Mouse (Mus musculus) G1E (cell line): ENCODE measurements around the gene Gm43738. TPM values are rescaled to one million over a fixed set of nuclear protein-coding genes. Genes with fewer than 3 reads are reported as not detected.
A peak's percentile ranks its signal among the peaks of the same experiment; 100 is the strongest.

Experiments used
- ATAC-seq: 2 replicates; pipeline ENCODE4 v1.8.0; 2016; ENCODE audit warnings: mild to moderate bottlenecking; ENCODE audit not compliant: insufficient number of reproducible peaks, poor library complexity, low FRiP score, severe bottlenecking; ENCODE audit errors: extremely low read depth
- DNase-seq: peaks from one replicate; pipeline ENCODE4 v3.0.0; 2012; ENCODE audit warnings: low spot score
- H3K27me3 ChIP-seq: 2 replicates; pipeline ENCODE4 v1.6.1; 2012; ENCODE audit warnings: mild to moderate bottlenecking, low read length, inconsistent platforms; ENCODE audit not compliant: insufficient read depth
- H3K36me3 ChIP-seq: replicated peaks from 2 replicates; pipeline ENCODE3; 2012; ENCODE audit warnings: mild to moderate bottlenecking, inconsistent platforms
- H3K4me1 ChIP-seq: 2 replicates; pipeline ENCODE4 v1.6.1; 2012; ENCODE audit warnings: low read depth, low read length, inconsistent platforms, mixed read lengths; ENCODE audit not compliant: insufficient read depth
- H3K4me3 ChIP-seq: 2 replicates; pipeline ENCODE4 v1.5.1; 2012; ENCODE audit warnings: low read depth, mild to moderate bottlenecking, inconsistent platforms, low read length, moderate library complexity, mixed read lengths
- H3K9me3 ChIP-seq: replicated peaks from 2 replicates; pipeline ENCODE4 v1.6.1; 2012; ENCODE audit warnings: inconsistent platforms
- CTCF ChIP-seq: IDR thresholded peaks from 2 replicates; pipeline ENCODE4 v1.5.1; 2012; ENCODE audit warnings: low read depth, low read length, inconsistent platforms, mixed read lengths
- GATA1 ChIP-seq: IDR thresholded peaks from 2 replicates; pipeline ENCODE4 v1.6.1; 2012; ENCODE audit warnings: borderline replicate concordance, low read length, inconsistent platforms, mixed read lengths
- GATA2 ChIP-seq: IDR thresholded peaks from 2 replicates; pipeline ENCODE4 v1.6.1; 2012; ENCODE audit warnings: low read depth, low read length, inconsistent platforms, borderline replicate concordance
- POLR2AphosphoS5 ChIP-seq: IDR thresholded peaks from 2 replicates; pipeline ENCODE4 v1.6.1; 2012; ENCODE audit warnings: low read depth, low read length, inconsistent platforms; ENCODE audit not compliant: insufficient replicate concordance
- TAL1 ChIP-seq: conservative IDR thresholded peaks from 2 replicates; pipeline ENCODE4 v1.6.1; 2012; ENCODE audit warnings: low read depth, low read length, inconsistent platforms, mixed read lengths
- polyA plus RNA-seq: library from polyadenylated mRNA; stranded (reverse); fragments of >175 nt; gene quantifications from 2 replicates; pipeline ENCODE4 v1.2.3, GENCODE M21; 2012
- total RNA-seq, 2 experiments: library from RNA; stranded (forward) in 1 of 2; stranded (reverse) in 1 of 2; fragments of 200-1000 nt in 1 of 2; fragments of >200 nt in 1 of 2; fragmentation: Nextera tagmentation in 1 of 2; gene quantifications; 2 replicates each; pipeline ENCODE4 v1.2.3; 2014 to 2017

The Gm43738 gene
- total and polyA plus RNA-seq, 3 experiments, result 4.3 TPM; not detected in 2

GRCm38 (mm10) chr3:89093175-89093574 lies 7.7 kb downstream of the Gm43738 start, which contains the start of gene Rusc1:
Gene Rusc1 (minus strand): TSS chr3:89093311.
- Histone ChIP-seq H3K36me3 (peaks cover 63% of the 10 kb centered on the region), H3K4me1 (peaks cover 97% of the 10 kb centered on the region), H3K4me3 (peak within 1 kb of the TSS; percentile 7; the same call in 1 of the 2 replicates), H3K27me3 (peaks cover 14% of the 10 kb centered on the region), H3K9me3 (no peaks in the 10 kb centered on the region)
- TF ChIP-seq GATA2 (no peak), POLR2AphosphoS5 (peak; percentile 13; the same call in 1 of the 2 replicates), TAL1 (no peak), GATA1 (no peak)
- ATAC-seq (no peak), DNase-seq (peak; percentile 41)

- DNase-seq, result no peak
- H3K4me3 ChIP-seq, result no peak overlapping the region
These were observed 8.3 kb downstream of the Gm43738 start for GRCm38 (mm10) chr3:89092509-89093090.

DNA sequence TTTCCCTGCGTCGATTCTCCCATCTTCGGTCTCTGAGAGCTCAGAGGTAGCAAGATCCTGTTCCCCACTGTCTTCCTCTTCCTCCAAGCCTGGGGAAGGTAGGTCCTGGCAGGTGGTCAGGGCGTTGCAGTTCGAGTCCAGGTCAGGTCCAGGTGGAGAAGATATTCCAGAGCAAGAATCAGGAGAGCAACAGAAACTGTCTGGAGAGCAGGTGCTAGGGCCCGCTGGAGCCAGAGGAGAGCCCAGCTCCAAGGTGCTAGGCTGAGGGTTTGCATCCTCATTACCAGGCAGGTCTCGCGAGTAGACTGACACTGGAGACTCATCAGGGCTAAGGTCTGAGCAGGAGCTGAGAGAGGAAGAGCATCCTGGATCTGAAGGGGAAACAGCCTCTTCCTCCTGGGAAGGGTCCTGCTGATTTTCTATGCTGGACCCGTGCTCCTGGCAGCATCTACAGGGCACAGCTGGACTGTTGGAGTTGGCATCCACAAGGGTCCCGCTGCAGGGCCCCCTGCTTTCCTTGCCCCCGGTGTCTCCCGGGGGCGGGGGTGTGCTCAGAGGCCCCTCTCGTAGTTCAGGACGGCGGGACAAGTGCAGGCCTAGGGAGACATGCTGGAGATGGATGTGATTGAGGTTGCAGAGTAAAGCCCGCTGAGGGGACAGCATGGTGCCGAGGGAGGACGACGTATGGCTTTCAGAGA lies 8.9 kb downstream of the Gm43738 start:
- Histone ChIP-seq H3K36me3 (peaks cover 60% of the 10 kb centered on the region), H3K4me3 (no peak overlapping the region; the same call in 1 of the 2 replicates), H3K27me3 (peaks cover 14% of the 10 kb centered on the region), H3K9me3 (no peaks in the 10 kb centered on the region), H3K4me1 (peaks cover 97% of the 10 kb centered on the region)
- no peak for DNase-seq
- TF ChIP-seq TAL1 (no peak), GATA2 (no peak), GATA1 (no peak), CTCF (no peak), POLR2AphosphoS5 (no peak)
- no peak for ATAC-seq

More at GRCm38 (mm10) chr3:89092509-89093090, 8.3 kb downstream of the Gm43738 start:
- TF ChIP-seq CTCF, result no peak
- TF ChIP-seq GATA1, result no peak
- no peak; the same call in 1 of the 2 replicates for TF ChIP-seq POLR2AphosphoS5
- no peak for TF ChIP-seq GATA2
- no peak for TF ChIP-seq TAL1
- H3K27me3 ChIP-seq, result peaks cover 14% of the 10 kb centered on the region
- peaks cover 97% of the 10 kb centered on the region for H3K4me1 ChIP-seq
- H3K36me3 ChIP-seq, result peaks cover 63% of the 10 kb centered on the region
- ATAC-seq, result no peak
- no peaks in the 10 kb centered on the region for H3K9me3 ChIP-seq

GRCm38 (mm10) chr3:89090694-89091655 lies 9.9 kb downstream of the Gm43738 start:
- Histone ChIP-seq H3K9me3 (no peaks in the 10 kb centered on the region), H3K27me3 (peaks cover 14% of the 10 kb centered on the region), H3K4me1 (peaks cover 92% of the 10 kb centered on the region), H3K36me3 (peaks cover 56% of the 10 kb centered on the region), H3K4me3 (peak overlapping the region; percentile 75)
- DNase-seq (peak; percentile 77), ATAC-seq (no peak)
- peak; percentile 56 for TF ChIP-seq CTCF
- TF ChIP-seq GATA1, result no peak

DNA sequence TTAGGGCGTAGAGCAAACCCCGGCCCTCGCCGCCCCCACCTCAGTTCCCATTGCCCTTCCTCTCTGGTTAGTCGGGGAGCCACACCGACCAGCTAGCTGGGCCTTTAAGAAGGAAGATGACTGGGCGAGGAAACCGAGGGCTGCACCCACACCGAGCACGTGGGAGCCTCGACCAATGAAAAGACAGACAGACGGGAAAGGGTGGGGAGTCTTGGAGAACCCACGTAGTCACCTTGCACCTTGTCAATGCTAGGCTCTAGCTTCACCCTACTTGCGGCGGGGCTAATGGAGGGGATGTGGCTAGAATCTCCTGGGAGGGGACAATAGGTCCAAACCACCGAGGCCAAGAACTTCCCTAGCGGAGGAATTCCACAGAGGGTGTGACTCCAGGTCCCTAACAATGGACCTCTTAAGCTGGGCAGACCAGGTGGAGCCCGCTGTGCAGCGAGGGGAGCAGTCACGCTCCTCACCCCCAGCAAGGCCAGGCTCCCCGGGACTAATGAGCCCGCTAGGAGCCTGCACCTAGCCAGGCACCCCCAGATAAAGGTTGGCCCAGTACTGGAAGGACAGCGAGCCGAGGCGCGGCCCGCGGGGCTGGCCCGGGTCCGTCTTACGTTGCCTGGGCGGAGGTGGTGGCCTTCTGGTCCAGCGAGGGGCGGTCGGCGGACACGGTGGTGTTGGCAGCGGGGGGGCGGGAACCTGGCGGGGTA lies 10.9 kb downstream of the Gm43738 start:
- Histone ChIP-seq H3K27me3 (peaks cover 14% of the 10 kb centered on the region), H3K36me3 (peaks cover 51% of the 10 kb centered on the region), H3K4me3 (peak overlapping the region; percentile 75), H3K9me3 (no peaks in the 10 kb centered on the region), H3K4me1 (peaks cover 83% of the 10 kb centered on the region)
- DNase-seq (peak; percentile 98), ATAC-seq (peak; percentile 92)
- no peak for TF ChIP-seq GATA1
- TF ChIP-seq POLR2AphosphoS5, result no peak
- TF ChIP-seq TAL1, result no peak
- TF ChIP-seq CTCF, result no peak
- TF ChIP-seq GATA2, result no peak
